Comparison of ENCODE assay signal across 30 mouse cellular contexts in genomic region chr11:99685235-99685634, GRCm38 (mm10). TPM values are rescaled to one million over a fixed set of nuclear protein-coding genes. Genes with fewer than 3 reads are reported as not detected.
"Had no signal": no experiment of that assay in that cellular context is flagged by ENCODE, and none has a peak within 500 bp of the region (broad histone marks: within the 10 kb centered on the region; RNA-seq: fewer than 3 reads in every experiment).

No protein-coding gene starts in this region.

RNA-seq across cellular contexts. Expression of gene Gm14190, which starts 5.3 kb away (rescaled TPM):
- polyA plus RNA-seq: limb, embryonic 10.5 days; limb, embryonic 11.5 days; limb, embryonic 12.5 days; limb, embryonic 13.5 days; limb, embryonic 14.5 days; limb, embryonic 15.5 days; liver, adult 2 months; liver, embryonic 11.5 days; liver, embryonic 12.5 days; liver, embryonic 13.5 days; liver, embryonic 14.5 days; liver, embryonic 15.5 days; liver, embryonic 16.5 days; liver, postnatal 0 days; lung, adult 2 months; lung, embryonic 14.5 days; lung, embryonic 15.5 days; lung, embryonic 16.5 days; lung, postnatal 0 days; macrophage; midbrain, embryonic 10.5 days; midbrain, embryonic 11.5 days; midbrain, embryonic 12.5 days; midbrain, embryonic 13.5 days; midbrain, embryonic 14.5 days; midbrain, embryonic 15.5 days; midbrain, embryonic 16.5 days; midbrain, postnatal 0 days; neural tube, embryonic 11.5 days; neural tube, embryonic 12.5 days had no signal

RNA-seq across cellular contexts. Expression of gene Krtap4-6, which starts 19.5 kb away (rescaled TPM):
- polyA plus RNA-seq: limb, embryonic 10.5 days; limb, embryonic 11.5 days; limb, embryonic 12.5 days; limb, embryonic 13.5 days; limb, embryonic 14.5 days; limb, embryonic 15.5 days; liver, adult 2 months; liver, embryonic 11.5 days; liver, embryonic 12.5 days; liver, embryonic 13.5 days; liver, embryonic 14.5 days; liver, embryonic 15.5 days; liver, embryonic 16.5 days; liver, postnatal 0 days; lung, adult 2 months; lung, embryonic 14.5 days; lung, embryonic 15.5 days; lung, embryonic 16.5 days; lung, postnatal 0 days; macrophage; midbrain, embryonic 10.5 days; midbrain, embryonic 11.5 days; midbrain, embryonic 12.5 days; midbrain, embryonic 13.5 days; midbrain, embryonic 14.5 days; midbrain, embryonic 15.5 days; midbrain, embryonic 16.5 days; midbrain, postnatal 0 days; neural tube, embryonic 11.5 days; neural tube, embryonic 12.5 days had no signal

RNA-seq across cellular contexts. Expression of gene Gm11563, which starts 26.5 kb away (rescaled TPM):
- polyA plus RNA-seq: limb, embryonic 10.5 days; limb, embryonic 11.5 days; limb, embryonic 12.5 days; limb, embryonic 13.5 days; limb, embryonic 14.5 days; limb, embryonic 15.5 days; liver, adult 2 months; liver, embryonic 11.5 days; liver, embryonic 12.5 days; liver, embryonic 13.5 days; liver, embryonic 14.5 days; liver, embryonic 15.5 days; liver, embryonic 16.5 days; liver, postnatal 0 days; lung, adult 2 months; lung, embryonic 14.5 days; lung, embryonic 15.5 days; lung, embryonic 16.5 days; lung, postnatal 0 days; macrophage; midbrain, embryonic 10.5 days; midbrain, embryonic 11.5 days; midbrain, embryonic 12.5 days; midbrain, embryonic 13.5 days; midbrain, embryonic 14.5 days; midbrain, embryonic 15.5 days; midbrain, embryonic 16.5 days; midbrain, postnatal 0 days; neural tube, embryonic 11.5 days; neural tube, embryonic 12.5 days had no signal

RNA-seq across cellular contexts. Expression of gene Gm11555, which starts 35.2 kb away (rescaled TPM):
- polyA plus RNA-seq: limb, embryonic 10.5 days; limb, embryonic 11.5 days; limb, embryonic 12.5 days; limb, embryonic 13.5 days; limb, embryonic 14.5 days; limb, embryonic 15.5 days; liver, adult 2 months; liver, embryonic 11.5 days; liver, embryonic 12.5 days; liver, embryonic 13.5 days; liver, embryonic 14.5 days; liver, embryonic 15.5 days; liver, embryonic 16.5 days; liver, postnatal 0 days; lung, adult 2 months; lung, embryonic 14.5 days; lung, embryonic 15.5 days; lung, embryonic 16.5 days; lung, postnatal 0 days; macrophage; midbrain, embryonic 10.5 days; midbrain, embryonic 11.5 days; midbrain, embryonic 12.5 days; midbrain, embryonic 13.5 days; midbrain, embryonic 14.5 days; midbrain, embryonic 15.5 days; midbrain, embryonic 16.5 days; midbrain, postnatal 0 days; neural tube, embryonic 11.5 days; neural tube, embryonic 12.5 days had no signal

RNA-seq across cellular contexts. Expression of gene Krtap4-7, which starts 41.3 kb away (rescaled TPM):
- polyA plus RNA-seq: limb, embryonic 10.5 days; limb, embryonic 11.5 days; limb, embryonic 12.5 days; limb, embryonic 13.5 days; limb, embryonic 14.5 days; limb, embryonic 15.5 days; liver, adult 2 months; liver, embryonic 11.5 days; liver, embryonic 12.5 days; liver, embryonic 13.5 days; liver, embryonic 14.5 days; liver, embryonic 15.5 days; liver, embryonic 16.5 days; liver, postnatal 0 days; lung, adult 2 months; lung, embryonic 14.5 days; lung, embryonic 15.5 days; lung, embryonic 16.5 days; lung, postnatal 0 days; macrophage; midbrain, embryonic 10.5 days; midbrain, embryonic 11.5 days; midbrain, embryonic 12.5 days; midbrain, embryonic 13.5 days; midbrain, embryonic 14.5 days; midbrain, embryonic 15.5 days; midbrain, embryonic 16.5 days; midbrain, postnatal 0 days; neural tube, embryonic 11.5 days; neural tube, embryonic 12.5 days had no signal
